Mouse (Mus musculus) ES-Bruce4 (cell line): ENCODE measurements around the gene Sap18.

Experiments used
- CTCF ChIP-seq: IDR thresholded peaks from one replicate; pipeline ENCODE4 v1.8.1; 2011; ENCODE audit warnings: low read depth, low read length
- EP300 ChIP-seq: IDR thresholded peaks from 2 replicates; pipeline ENCODE4 v1.6.1; 2011; ENCODE audit warnings: low read depth, low read length; ENCODE audit not compliant: insufficient read depth
- POLR2A ChIP-seq: IDR thresholded peaks from one replicate; pipeline ENCODE4 v1.8.1; 2011; ENCODE audit warnings: low read length; ENCODE audit not compliant: insufficient read depth

DNA sequence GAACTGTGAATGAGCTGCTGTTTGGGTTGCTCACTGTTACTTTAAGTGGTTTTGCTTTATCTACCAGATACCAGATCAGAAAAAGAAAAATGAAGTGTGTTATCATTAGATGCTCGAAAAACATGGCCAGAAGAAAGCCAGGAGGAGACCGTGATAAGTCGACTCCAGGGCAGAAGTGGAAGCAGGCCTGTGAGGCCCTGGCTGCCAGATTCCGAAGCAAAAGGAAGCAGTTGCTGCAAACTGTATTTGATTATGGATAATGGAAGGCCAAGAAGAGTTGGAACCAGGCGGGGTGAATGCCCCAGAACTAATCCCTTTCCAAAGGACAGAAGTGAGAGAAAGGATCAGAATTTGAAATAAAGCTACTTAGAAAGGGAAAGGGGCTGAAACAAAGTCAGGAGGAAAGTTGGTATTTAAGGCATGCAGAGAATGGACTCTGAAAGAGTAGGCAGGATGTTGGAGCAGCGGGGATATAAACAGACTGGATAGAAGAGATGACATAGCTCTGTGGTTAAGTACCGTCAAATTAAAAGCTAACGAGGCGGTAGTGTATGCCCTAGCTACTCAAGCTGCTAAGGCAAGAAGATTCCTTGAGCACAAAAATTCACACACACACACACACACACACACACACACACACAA is 44.5 kb upstream of the Sap18 start:
- TF ChIP-seq POLR2A: no peak
- TF ChIP-seq CTCF: no peak
- TF ChIP-seq EP300: no peak
